Mouse (Mus musculus) v-Abl transformed pro-B cells (cell line): Measurements from ENCODE around the gene Pparg.

Source experiments
- in situ Hi-C, 2 experiments: fragments of 400-800 bp; cut with MboI; formaldehyde crosslinking; loops; one replicate each; pipeline ENCODE4 v1.15.1; 2025; ENCODE audit not compliant: unreplicated experiment in 2 of 2

Gene Pparg

GRCm38 (mm10) chr6:115360776-115361605 lies at the start of gene Pparg:
Gene Pparg (plus strand): TSS chr6:115360951.
- in situ Hi-C loops, result no loop called here

- in situ Hi-C loops, result no loop called here
Observed at GRCm38 (mm10) chr6:115312780-115313179, 48.0 kb upstream of the Pparg start.

GRCm38 (mm10) chr6:115313235-115313738 lies 47.5 kb upstream of the Pparg start:
- in situ Hi-C loops, result no loop called here

- in situ Hi-C loops, result no loop called here
Observed at GRCm38 (mm10) chr6:115313910-115314309, 46.8 kb upstream of the Pparg start.

- in situ Hi-C loops, result no loop called here
Observed at GRCm38 (mm10) chr6:115315770-115316169, 45.0 kb upstream of the Pparg start.

GRCm38 (mm10) chr6:115316811-115317221 lies 43.9 kb upstream of the Pparg start:
- in situ Hi-C loops, result no loop called here

GRCm38 (mm10) chr6:115318811-115319210 lies 41.9 kb upstream of the Pparg start:
- in situ Hi-C loops, result no loop called here

- in situ Hi-C loops, result no loop called here
Observed at GRCm38 (mm10) chr6:115319686-115320085, 41.1 kb upstream of the Pparg start.

GRCm38 (mm10) chr6:115320927-115321714 lies 39.6 kb upstream of the Pparg start:
- in situ Hi-C loops, result no loop called here

- in situ Hi-C loops, result no loop called here
Observed at GRCm38 (mm10) chr6:115321883-115322351, 38.8 kb upstream of the Pparg start.

- in situ Hi-C loops, result no loop called here
Observed at GRCm38 (mm10) chr6:115322956-115323355, 37.8 kb upstream of the Pparg start.

- in situ Hi-C loops, result no loop called here
Observed at GRCm38 (mm10) chr6:115330964-115331363, 29.8 kb upstream of the Pparg start.

GRCm38 (mm10) chr6:115333099-115333694 lies 27.6 kb upstream of the Pparg start:
- in situ Hi-C loops, result no loop called here

GRCm38 (mm10) chr6:115335536-115335935 lies 25.2 kb upstream of the Pparg start:
- in situ Hi-C loops, result no loop called here

- in situ Hi-C loops, result no loop called here
Observed at GRCm38 (mm10) chr6:115340084-115340483, 20.7 kb upstream of the Pparg start.

- in situ Hi-C loops, result no loop called here
Observed at GRCm38 (mm10) chr6:115343096-115343495, 17.7 kb upstream of the Pparg start.

- in situ Hi-C loops, result no loop called here
Observed at GRCm38 (mm10) chr6:115343570-115343969, 17.2 kb upstream of the Pparg start.

GRCm38 (mm10) chr6:115344101-115344500 lies 16.6 kb upstream of the Pparg start:
- in situ Hi-C loops, result no loop called here

GRCm38 (mm10) chr6:115344513-115344912 lies 16.2 kb upstream of the Pparg start:
- in situ Hi-C loops, result no loop called here

GRCm38 (mm10) chr6:115345013-115345412 lies 15.7 kb upstream of the Pparg start:
- in situ Hi-C loops, result no loop called here
